Mouse (Mus musculus) megakaryocyte progenitor cell, adult 5-6 weeks (primary cell): Measurements from ENCODE around the gene Aamp. TPM values are rescaled to one million over a fixed set of nuclear protein-coding genes. Genes with fewer than 3 reads are reported as not detected.
"Not testable (repeated sequence)": the region's sequence is repeated elsewhere in the genome, so short reads cannot be mapped to it uniquely, and the experiment has no call there.

Experiments
- ATAC-seq: replicated peaks from 2 replicates; pipeline ENCODE4 v1.8.0; 2016; ENCODE audit warnings: mild to moderate bottlenecking, moderate TSS enrichment, inconsistent platforms; ENCODE audit not compliant: poor library complexity
- total RNA-seq, 2 experiments: library from RNA; stranded (forward) in 1 of 2; stranded (reverse) in 1 of 2; fragments of 157-497, 149-512 nt in 1 of 2; fragments of 200-1000 nt in 1 of 2; gene quantifications; 2 replicates each; pipeline versions ENCODE4 v1.2.3 to v1.2.4; 2015 to 2017

Aamp gene
- total RNA-seq (2015) (45.3 and 49.7 TPM in 2 replicates), total RNA-seq (2017) (98.1 and 104 TPM in 2 replicates)

- ATAC-seq: peak; percentile 88
These were observed at the start of gene Aamp, which contains the start of gene Pnkd for GRCm38 (mm10) chr1:74284543-74285160. Gene Aamp (minus strand): TSS chr1:74284738. Gene Pnkd (plus strand): TSS chr1:74284930.

- no peak for ATAC-seq
These were observed 48.4 kb upstream of the Aamp start for GRCm38 (mm10) chr1:74332930-74333329.

GRCm38 (mm10) chr1:74332241-74332763, 47.8 kb upstream of the Aamp start:
- peak; percentile 87 for ATAC-seq

- ATAC-seq: peak; percentile 12
These were observed 46.6 kb upstream of the Aamp start for GRCm38 (mm10) chr1:74331046-74331681.

- ATAC-seq: no peak
These were observed 45.4 kb upstream of the Aamp start for GRCm38 (mm10) chr1:74329899-74330431.

- not testable (repeated sequence) for ATAC-seq
These were observed 42.4 kb upstream of the Aamp start for GRCm38 (mm10) chr1:74326916-74327315.

GRCm38 (mm10) chr1:74321396-74321795, 36.9 kb upstream of the Aamp start:
- ATAC-seq: no peak

GRCm38 (mm10) chr1:74318711-74319110, 34.2 kb upstream of the Aamp start:
- ATAC-seq: no peak

- ATAC-seq: no peak
These were observed 31.7 kb upstream of the Aamp start for GRCm38 (mm10) chr1:74316114-74316827.

- ATAC-seq: no peak
These were observed 30.3 kb upstream of the Aamp start for GRCm38 (mm10) chr1:74314796-74315195.

- peak; percentile 94 for ATAC-seq
These were observed 28.6 kb upstream of the Aamp start for GRCm38 (mm10) chr1:74313049-74313692.

GRCm38 (mm10) chr1:74309767-74310166, 25.2 kb upstream of the Aamp start:
- no peak for ATAC-seq

GRCm38 (mm10) chr1:74308001-74308964, 23.7 kb upstream of the Aamp start:
- ATAC-seq: no peak

- ATAC-seq: no peak
These were observed 22.6 kb upstream of the Aamp start for GRCm38 (mm10) chr1:74307146-74307545.

GRCm38 (mm10) chr1:74305522-74305921, 21.0 kb upstream of the Aamp start, which contains the start of gene Tmbim1:
Gene Tmbim1 (minus strand): TSS chr1:74305622.
- no peak for ATAC-seq

GRCm38 (mm10) chr1:74304946-74305345, 20.4 kb upstream of the Aamp start:
- no peak for ATAC-seq

- peak; percentile 15 for ATAC-seq
These were observed 19.8 kb upstream of the Aamp start for GRCm38 (mm10) chr1:74304339-74304790.

- peak; percentile 76 for ATAC-seq
These were observed 19.2 kb upstream of the Aamp start for GRCm38 (mm10) chr1:74303509-74304338.

- ATAC-seq: no peak
These were observed 18.3 kb upstream of the Aamp start for GRCm38 (mm10) chr1:74302835-74303234.
